Mouse (Mus musculus) CH12.LX (cell line): ENCODE results near the gene Cbx1.

Experiments
- PAX5 ChIP-seq: IDR thresholded peaks from 2 replicates; pipeline ENCODE4 v1.6.1; 2012; ENCODE audit warnings: low read length, inconsistent platforms, mixed read lengths
- POLR2A ChIP-seq: IDR thresholded peaks from 2 replicates; pipeline ENCODE4 v1.6.1; 2011; ENCODE audit warnings: low read depth, mild to moderate bottlenecking, improper control_type of control experiment, low read length
- ZKSCAN1 ChIP-seq: IDR thresholded peaks from 2 replicates; pipeline ENCODE4 v1.6.1; 2012; ENCODE audit warnings: low read depth, inconsistent platforms, low read length, improper control_type of control experiment, borderline replicate concordance

DNA sequence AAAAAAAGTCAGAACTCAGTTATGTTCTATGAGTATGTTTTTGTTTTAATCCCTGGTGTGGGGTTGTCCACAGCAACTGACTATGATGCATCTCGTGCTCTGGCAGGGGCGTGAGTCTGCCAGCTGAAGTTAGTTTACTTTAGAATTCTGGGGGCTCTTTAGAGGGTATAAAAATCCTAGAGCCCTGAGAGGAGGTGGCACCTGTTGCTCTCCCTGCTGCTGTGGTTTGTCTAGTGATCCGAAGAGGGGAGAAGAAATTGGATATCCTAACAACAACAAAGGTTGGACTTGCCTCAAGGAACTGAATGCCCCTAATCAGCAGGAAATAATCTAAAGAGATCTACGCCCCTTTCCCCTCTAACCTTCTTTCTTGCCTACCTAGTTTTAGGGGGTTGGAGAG lies 49.4 kb downstream of the Cbx1 start:
- TF ChIP-seq PAX5: no peak
- TF ChIP-seq POLR2A: no peak
- no peak for TF ChIP-seq ZKSCAN1
